Mouse (Mus musculus) C2C12 (cell line): ENCODE results near the gene Actl10.

Experiments used
- CEBPB ChIP-seq: IDR thresholded peaks from one replicate; pipeline ENCODE4 v1.6.1; 2011; ENCODE audit warnings: low read depth, mild to moderate bottlenecking, control low read depth, moderate library complexity
- CTCF ChIP-seq: IDR thresholded peaks from one replicate; pipeline ENCODE4 v1.5.1; 2011; ENCODE audit not compliant: control insufficient read depth, insufficient read depth, insufficient read length
- FOSL1 ChIP-seq: IDR thresholded peaks from one replicate; pipeline ENCODE4 v1.8.0; 2011; ENCODE audit warnings: mild to moderate bottlenecking, low read length; ENCODE audit not compliant: poor library complexity, insufficient read depth, severe bottlenecking
- MAX ChIP-seq: IDR thresholded peaks from one replicate; pipeline ENCODE4 v1.6.1; 2011; ENCODE audit warnings: mild to moderate bottlenecking, control low read depth
- MYOD1 ChIP-seq: IDR thresholded peaks from one replicate; pipeline ENCODE4 v1.6.1; 2011; ENCODE audit warnings: low read depth; ENCODE audit not compliant: control insufficient read depth, insufficient read length
- MYOG ChIP-seq: IDR thresholded peaks from one replicate; pipeline ENCODE4 v1.6.1; 2011; ENCODE audit not compliant: control insufficient read depth, insufficient read length; ENCODE audit errors: extremely low read depth
- USF1 ChIP-seq: IDR thresholded peaks from one replicate; pipeline ENCODE4 v1.6.1; 2011; ENCODE audit warnings: low read depth, mild to moderate bottlenecking, control low read depth, moderate library complexity

GRCm38 (mm10) chr2:154550937-154551336, 639 bp upstream of the Actl10 start:
- TF ChIP-seq CTCF (no peak), MAX (no peak), CEBPB (no peak), USF1 (no peak), FOSL1 (no peak), MYOD1 (no peak), MYOG (no peak)
